Mouse (Mus musculus): ENCODE measurements around the gene Hsd17b3. TPM values are rescaled to one million over a fixed set of nuclear protein-coding genes. Genes with fewer than 3 reads are reported as not detected.

Hsd17b3 gene
- polyA plus RNA-seq, 1 experiment from 2014 or later, result not detected

DNA sequence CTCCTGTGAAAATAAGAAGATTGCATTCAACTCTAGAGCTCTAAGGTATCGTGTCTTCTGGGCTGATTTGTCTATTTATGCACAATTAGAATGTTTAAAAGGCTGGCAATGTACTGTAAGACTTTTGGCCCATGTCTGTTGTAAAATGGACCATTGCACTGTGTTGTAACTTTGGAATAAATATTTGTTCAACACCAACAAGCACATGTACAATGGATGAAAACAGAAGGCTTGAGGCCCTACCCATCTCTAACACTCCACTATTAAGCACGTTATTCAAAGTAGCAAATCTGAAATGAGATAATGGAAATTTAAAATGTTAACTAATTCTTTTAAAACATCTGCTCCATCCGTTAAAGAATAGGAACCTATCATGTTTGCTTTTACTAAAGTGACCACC lies 18.1 kb upstream of the Hsd17b3 start:
- no peaks in the 10 kb centered on the region for H3K4me1 ChIP-seq
- 34% methylated on average over 3 of the region's 3 CpGs for WGBS
- H3K4me2 ChIP-seq, result no peak overlapping the region
- H3K27me3 ChIP-seq (replicated peaks), result no peaks in the 10 kb centered on the region
- no peak for ATAC-seq (replicated peaks)
- no peaks in the 10 kb centered on the region for H3K36me3 ChIP-seq (replicated peaks)
- H3K4me3 ChIP-seq, result no peak overlapping the region
- H3K27ac ChIP-seq, result no peak overlapping the region
- H3K9ac ChIP-seq, result no peak overlapping the region
- H3K9me3 ChIP-seq, result no peaks in the 10 kb centered on the region

- no peak overlapping the region for H3K4me2 ChIP-seq
- ATAC-seq (replicated peaks), result no peak
- H3K9ac ChIP-seq, result no peak overlapping the region
- no peaks in the 10 kb centered on the region for H3K4me1 ChIP-seq
- no peaks in the 10 kb centered on the region for H3K27me3 ChIP-seq (replicated peaks)
- H3K27ac ChIP-seq, result no peak overlapping the region
- no peaks in the 10 kb centered on the region for H3K9me3 ChIP-seq
- no peaks in the 10 kb centered on the region for H3K36me3 ChIP-seq (replicated peaks)
- H3K4me3 ChIP-seq, result no peak overlapping the region
- 92% methylated on average over 3 of the region's 3 CpGs for WGBS
Measured at GRCm38 (mm10) chr13:64105690-64106089, 16.7 kb upstream of the Hsd17b3 start.

GRCm38 (mm10) chr13:64100186-64100585 lies 11.2 kb upstream of the Hsd17b3 start:
- H3K36me3 ChIP-seq (replicated peaks), result no peaks in the 10 kb centered on the region
- 71% methylated on average over 3 of the region's 3 CpGs for WGBS
- H3K27me3 ChIP-seq (replicated peaks), result no peaks in the 10 kb centered on the region
- no peaks in the 10 kb centered on the region for H3K4me1 ChIP-seq
- H3K9me3 ChIP-seq, result no peaks in the 10 kb centered on the region
- ATAC-seq (replicated peaks), result no peak; the same call in 1 of the 2 replicates
- H3K27ac ChIP-seq, result no peak overlapping the region
- no peak overlapping the region for H3K9ac ChIP-seq
- no peak overlapping the region for H3K4me3 ChIP-seq
- no peak overlapping the region for H3K4me2 ChIP-seq

- no peak overlapping the region for H3K27ac ChIP-seq
- H3K27me3 ChIP-seq (replicated peaks), result no peaks in the 10 kb centered on the region
- H3K4me2 ChIP-seq, result no peak overlapping the region
- no peaks in the 10 kb centered on the region for H3K36me3 ChIP-seq (replicated peaks)
- no peak overlapping the region for H3K9ac ChIP-seq
- H3K9me3 ChIP-seq, result no peaks in the 10 kb centered on the region
- H3K4me3 ChIP-seq, result no peak overlapping the region
- ATAC-seq (replicated peaks), result no peak
- no peaks in the 10 kb centered on the region for H3K4me1 ChIP-seq
- 76% methylated on average over 9 of the region's 9 CpGs for WGBS
Measured at GRCm38 (mm10) chr13:64098992-64099391, 10.0 kb upstream of the Hsd17b3 start.

- H3K4me3 ChIP-seq, result no peak overlapping the region
- 2% methylated on average over 1 of the region's 1 CpGs for WGBS
- no peak overlapping the region for H3K27ac ChIP-seq
- no peaks in the 10 kb centered on the region for H3K27me3 ChIP-seq (replicated peaks)
- no peak overlapping the region for H3K4me2 ChIP-seq
- H3K4me1 ChIP-seq, result no peaks in the 10 kb centered on the region
- H3K36me3 ChIP-seq (replicated peaks), result no peaks in the 10 kb centered on the region
- ATAC-seq (replicated peaks), result 0 out of 2 replicates have a peak, but pooled peaks have one; percentile 52
- H3K9me3 ChIP-seq, result no peaks in the 10 kb centered on the region
- H3K9ac ChIP-seq, result no peak overlapping the region
Measured at GRCm38 (mm10) chr13:64093341-64093740, 4.3 kb upstream of the Hsd17b3 start.

GRCm38 (mm10) chr13:64092752-64093151 lies 3.7 kb upstream of the Hsd17b3 start:
- Histone ChIP-seq H3K4me1 (no peaks in the 10 kb centered on the region), H3K27me3 (replicated peaks) (no peaks in the 10 kb centered on the region), H3K9ac (no peak overlapping the region), H3K4me2 (no peak overlapping the region), H3K9me3 (no peaks in the 10 kb centered on the region), H3K36me3 (replicated peaks) (no peaks in the 10 kb centered on the region), H3K4me3 (no peak overlapping the region), H3K27ac (no peak overlapping the region)
- 71% methylated on average over 6 of the region's 6 CpGs for WGBS
- ATAC-seq (replicated peaks), result 0 out of 2 replicates have a peak, but pooled peaks have one; percentile 42

DNA sequence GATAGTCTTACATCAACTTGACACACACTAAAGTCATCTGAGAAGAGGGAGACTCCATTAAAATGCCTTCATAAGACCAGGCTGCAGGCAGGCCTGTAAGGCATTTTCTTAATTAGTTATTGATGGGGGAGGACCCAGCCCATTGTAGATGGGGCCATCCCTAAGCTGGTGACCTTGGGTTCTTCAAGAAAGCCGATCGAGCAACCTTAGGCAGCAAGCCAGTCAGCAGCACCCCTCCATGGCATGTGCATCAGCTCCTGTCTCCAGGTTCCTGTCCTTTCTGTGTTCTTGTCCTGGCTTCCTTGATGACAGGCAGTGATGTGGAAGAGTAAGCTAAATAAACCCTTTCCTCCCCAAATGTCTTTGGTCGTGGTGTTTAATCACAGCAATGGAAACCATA lies 3.1 kb upstream of the Hsd17b3 start:
- Histone ChIP-seq H3K9me3 (no peaks in the 10 kb centered on the region), H3K4me1 (no peaks in the 10 kb centered on the region), H3K27me3 (replicated peaks) (no peaks in the 10 kb centered on the region), H3K27ac (no peak overlapping the region), H3K9ac (no peak overlapping the region), H3K4me3 (no peak overlapping the region), H3K4me2 (no peak overlapping the region), H3K36me3 (replicated peaks) (no peaks in the 10 kb centered on the region)
- 69% methylated on average over 3 of the region's 3 CpGs for WGBS
- no peak for ATAC-seq (replicated peaks)

- WGBS, result 52% methylated on average over 7 of the region's 7 CpGs
- H3K27ac ChIP-seq, result no peak overlapping the region
- no peaks in the 10 kb centered on the region for H3K4me1 ChIP-seq
- H3K4me2 ChIP-seq, result no peak overlapping the region
- H3K36me3 ChIP-seq (replicated peaks), result no peaks in the 10 kb centered on the region
- no peak overlapping the region for H3K9ac ChIP-seq
- H3K27me3 ChIP-seq (replicated peaks), result no peaks in the 10 kb centered on the region
- ATAC-seq (replicated peaks), result no peak
- H3K4me3 ChIP-seq, result no peak overlapping the region
- no peaks in the 10 kb centered on the region for H3K9me3 ChIP-seq
Measured at GRCm38 (mm10) chr13:64091006-64091405, 2.0 kb upstream of the Hsd17b3 start.

DNA sequence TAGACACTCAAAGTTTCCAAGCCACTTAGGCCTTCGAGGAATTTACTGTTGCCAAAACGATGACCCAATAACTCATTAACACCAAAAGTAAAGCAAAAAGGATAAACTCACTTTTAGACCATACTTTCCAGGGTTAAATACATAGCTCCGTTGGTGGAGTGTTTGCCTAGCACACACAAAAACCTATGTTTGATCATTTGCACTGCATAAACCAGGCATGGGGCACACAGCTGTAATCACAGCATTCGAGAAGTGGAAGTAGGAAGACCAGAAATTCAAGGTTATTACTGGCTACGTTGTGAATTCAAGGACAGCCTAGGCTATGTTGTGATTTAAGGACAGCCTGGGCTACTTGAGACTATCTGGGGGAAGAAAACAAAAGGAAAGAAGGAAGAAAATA lies 1.2 kb upstream of the Hsd17b3 start:
- H3K4me2 ChIP-seq, result no peak overlapping the region
- H3K4me1 ChIP-seq, result no peaks in the 10 kb centered on the region
- H3K36me3 ChIP-seq (replicated peaks), result no peaks in the 10 kb centered on the region
- no peaks in the 10 kb centered on the region for H3K27me3 ChIP-seq (replicated peaks)
- H3K27ac ChIP-seq, result no peak overlapping the region
- no peak overlapping the region for H3K4me3 ChIP-seq
- H3K9ac ChIP-seq, result no peak overlapping the region
- 86% methylated on average over 5 of the region's 5 CpGs for WGBS
- ATAC-seq (replicated peaks), result no peak
- no peaks in the 10 kb centered on the region for H3K9me3 ChIP-seq

GRCm38 (mm10) chr13:64088057-64088456 lies 973 bp downstream of the Hsd17b3 start:
- Histone ChIP-seq H3K4me3 (no peak overlapping the region), H3K9ac (no peak overlapping the region), H3K4me1 (no peaks in the 10 kb centered on the region), H3K9me3 (no peaks in the 10 kb centered on the region), H3K4me2 (no peak overlapping the region), H3K27me3 (replicated peaks) (no peaks in the 10 kb centered on the region), H3K36me3 (replicated peaks) (no peaks in the 10 kb centered on the region), H3K27ac (no peak overlapping the region)
- 87% methylated on average over 7 of the region's 7 CpGs for WGBS
- no peak for ATAC-seq (replicated peaks)

DNA sequence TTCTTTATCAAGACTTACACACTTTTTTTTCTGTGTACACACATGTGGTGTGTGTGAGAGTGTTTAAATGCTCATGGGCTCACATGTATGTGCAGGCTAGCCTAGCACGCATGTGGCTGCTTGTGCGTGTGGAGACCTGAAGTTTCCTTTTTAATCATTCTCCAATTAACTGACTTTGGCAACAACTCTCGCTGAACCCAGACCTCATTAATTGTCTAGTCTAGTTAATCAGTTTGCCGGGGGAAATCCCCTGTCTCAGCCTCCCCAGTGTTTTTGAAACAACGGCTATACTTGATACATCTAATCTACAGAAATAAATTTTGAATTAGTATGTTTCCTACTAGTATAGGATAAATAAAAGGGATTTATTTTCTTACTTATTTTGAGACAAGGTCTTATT lies 3.0 kb downstream of the Hsd17b3 start:
- Histone ChIP-seq H3K9ac (no peak overlapping the region), H3K4me2 (no peak overlapping the region), H3K27me3 (replicated peaks) (no peaks in the 10 kb centered on the region), H3K9me3 (no peaks in the 10 kb centered on the region), H3K27ac (no peak overlapping the region), H3K4me1 (peaks cover 11% of the 10 kb centered on the region), H3K4me3 (no peak overlapping the region), H3K36me3 (replicated peaks) (no peaks in the 10 kb centered on the region)
- ATAC-seq (replicated peaks), result no peak
- WGBS, result 89% methylated on average over 5 of the region's 5 CpGs

DNA sequence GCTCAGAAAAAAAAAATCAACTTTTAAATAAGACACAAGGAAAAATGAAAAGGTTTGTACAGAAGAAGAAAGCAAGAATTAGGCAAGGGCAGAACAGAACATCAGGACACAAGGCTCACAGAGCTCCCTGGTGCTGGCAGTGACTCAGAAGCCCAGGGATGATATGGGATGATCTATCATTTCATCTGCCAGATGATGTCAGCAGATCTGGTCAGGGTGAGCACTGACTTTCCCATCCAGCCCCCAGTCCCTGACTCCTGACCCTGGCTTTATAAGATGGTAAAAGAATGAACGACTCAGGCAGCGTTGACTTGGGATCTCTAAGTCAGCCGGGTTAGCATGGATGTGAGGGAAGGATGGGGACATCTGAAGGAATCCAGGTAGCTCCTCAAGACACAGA lies 5.7 kb downstream of the Hsd17b3 start:
- Histone ChIP-seq H3K27ac (no peak overlapping the region), H3K4me1 (peaks cover 11% of the 10 kb centered on the region), H3K36me3 (replicated peaks) (no peaks in the 10 kb centered on the region), H3K9ac (no peak overlapping the region), H3K4me3 (no peak overlapping the region), H3K4me2 (no peak overlapping the region), H3K27me3 (replicated peaks) (no peaks in the 10 kb centered on the region), H3K9me3 (no peaks in the 10 kb centered on the region)
- no peak for ATAC-seq (replicated peaks)
- whole genome bisulfite sequencing, result 81% methylated on average over 3 of the region's 3 CpGs

- Histone ChIP-seq H3K4me2 (peak overlapping the region; percentile 3; the same call in 1 of the 2 replicates), H3K9ac (no peak overlapping the region)
Measured at GRCm38 (mm10) chr13:64081012-64081919, 7.8 kb downstream of the Hsd17b3 start.

More at GRCm38 (mm10) chr13:64081012-64081919, 7.8 kb downstream of the Hsd17b3 start:
- Histone ChIP-seq H3K4me3 (no peak overlapping the region), H3K4me1 (peaks cover 11% of the 10 kb centered on the region), H3K9me3 (no peaks in the 10 kb centered on the region), H3K27me3 (replicated peaks) (no peaks in the 10 kb centered on the region), H3K27ac (peak overlapping the region; percentile 45), H3K36me3 (replicated peaks) (no peaks in the 10 kb centered on the region)
- ATAC-seq (replicated peaks), result peak; percentile 77
- WGBS, result 17% methylated on average over 16 of the region's 16 CpGs
